Mouse (Mus musculus) lung, postnatal 0 days (tissue): Measurements from ENCODE around the gene Arid5b. TPM values are rescaled to one million over a fixed set of nuclear protein-coding genes. Genes with fewer than 3 reads are reported as not detected.

Source experiments
- ATAC-seq: fragments of 200-750 bp; cut with Nextera tagmentation; 2 replicates; pipeline ENCODE4 v1.8.0; 2017; ENCODE audit warnings: moderate library complexity
- DNase-seq: peaks from one replicate; pipeline ENCODE4 v3.0.0-alpha.2; 2016; ENCODE audit warnings: low spot score
- H3K27ac ChIP-seq: fragments of 300-500 bp; sonication (generic); 2 replicates; pipeline ENCODE4 v1.5.1; 2014; ENCODE audit warnings: antibody characterized with exemption, mild to moderate bottlenecking, low read length, mixed read lengths
- H3K27me3 ChIP-seq: fragments of 300-500 bp; sonication (generic); replicated peaks from 2 replicates; pipeline ENCODE4 v1.6.1; 2014; ENCODE audit warnings: low read length, mixed read lengths; ENCODE audit not compliant: insufficient read depth
- H3K36me3 ChIP-seq: fragments of 300-500 bp; sonication (generic); 2 replicates; pipeline ENCODE4 v1.6.1; 2014; ENCODE audit warnings: low read length, mixed read lengths; ENCODE audit not compliant: insufficient read depth
- H3K4me1 ChIP-seq: fragments of 300-500 bp; sonication (generic); 2 replicates; pipeline ENCODE4 v1.6.1; 2014; ENCODE audit warnings: antibody characterized with exemption, low read depth, low read length, mixed read lengths; ENCODE audit not compliant: insufficient read depth
- H3K4me2 ChIP-seq: fragments of 300-500 bp; sonication (generic); replicated peaks from 2 replicates; pipeline ENCODE4 v1.6.1; 2014; ENCODE audit warnings: low read depth, mild to moderate bottlenecking, low read length, moderate library complexity, mixed read lengths
- H3K4me3 ChIP-seq: fragments of 300-500 bp; sonication (generic); 2 replicates; pipeline ENCODE4 v1.5.1; 2014; ENCODE audit warnings: low read depth, low read length
- H3K9ac ChIP-seq: fragments of 300-500 bp; sonication (generic); replicated peaks from 2 replicates; pipeline ENCODE4 v1.6.1; 2014; ENCODE audit warnings: low read depth, mild to moderate bottlenecking
- H3K9me3 ChIP-seq: fragments of 300-500 bp; sonication (generic); 2 replicates; pipeline ENCODE4 v1.6.1; 2016; ENCODE audit warnings: low read length, mixed read lengths
- CTCF ChIP-seq: IDR thresholded peaks from 2 replicates; pipeline ENCODE4 v1.5.1; 2016; ENCODE audit warnings: antibody characterized with exemption, mild to moderate bottlenecking
- EP300 ChIP-seq: IDR thresholded peaks from 2 replicates; pipeline ENCODE4 v1.6.1; 2016; ENCODE audit warnings: antibody characterized with exemption, mild to moderate bottlenecking, control low read depth
- WGBS: fragments of 180-500 bp; shearing (Covaris S2); extraction: QIAGEN DNeasy Blood & Tissue Kit; methylation state at CpG from one replicate; pipeline ENCODE4 v1.1.7; 2014; 5-methylcytosine and 5-hydroxymethylcytosine counted together
- polyA plus RNA-seq: library from polyadenylated mRNA; unstranded; fragments of >200 nt; fragmentation: Nextera tagmentation; extraction: Ambion mirVana; gene quantifications from 2 replicates; pipeline ENCODE4 v1.2.1, GENCODE M21; 2015

Arid5b gene
- polyA plus RNA-seq, 1 experiment from 2014 or later: 42.8 TPM

GRCm38 (mm10) chr10:68145286-68145950 is 133.1 kb downstream of the Arid5b start:
- Histone ChIP-seq H3K4me3 (no peak overlapping the region), H3K4me2 (no peak overlapping the region), H3K9me3 (no peaks in the 10 kb centered on the region), H3K27me3 (no peaks in the 10 kb centered on the region), H3K4me1 (peaks cover 3% of the 10 kb centered on the region; the same call in 1 of the 2 replicates), H3K27ac (no peak overlapping the region), H3K36me3 (no peaks in the 10 kb centered on the region), H3K9ac (no peak overlapping the region)
- TF ChIP-seq EP300 (no peak), CTCF (no peak)
- 78% methylated on average over 18 of the region's 18 CpGs for WGBS
- ATAC-seq (no peak), DNase-seq (no peak)

- no peak for DNase-seq
- no peak overlapping the region for H3K4me3 ChIP-seq
- 88% methylated on average over 4 of the region's 4 CpGs for whole genome bisulfite sequencing
- no peaks in the 10 kb centered on the region for H3K36me3 ChIP-seq
- no peak for TF ChIP-seq EP300
- TF ChIP-seq CTCF: no peak
- no peak overlapping the region for H3K4me2 ChIP-seq
- ATAC-seq: no peak
- no peaks in the 10 kb centered on the region for H3K27me3 ChIP-seq
- H3K27ac ChIP-seq: no peak overlapping the region
- peaks cover 5% of the 10 kb centered on the region; the same call in 1 of the 2 replicates for H3K4me1 ChIP-seq
- no peaks in the 10 kb centered on the region for H3K9me3 ChIP-seq
- H3K9ac ChIP-seq: no peak overlapping the region
These were observed 136.0 kb downstream of the Arid5b start for GRCm38 (mm10) chr10:68142501-68142900.

GRCm38 (mm10) chr10:68141567-68141966 is 137.0 kb downstream of the Arid5b start:
- no peak overlapping the region for H3K4me2 ChIP-seq
- TF ChIP-seq EP300: no peak
- TF ChIP-seq CTCF: no peak

DNA sequence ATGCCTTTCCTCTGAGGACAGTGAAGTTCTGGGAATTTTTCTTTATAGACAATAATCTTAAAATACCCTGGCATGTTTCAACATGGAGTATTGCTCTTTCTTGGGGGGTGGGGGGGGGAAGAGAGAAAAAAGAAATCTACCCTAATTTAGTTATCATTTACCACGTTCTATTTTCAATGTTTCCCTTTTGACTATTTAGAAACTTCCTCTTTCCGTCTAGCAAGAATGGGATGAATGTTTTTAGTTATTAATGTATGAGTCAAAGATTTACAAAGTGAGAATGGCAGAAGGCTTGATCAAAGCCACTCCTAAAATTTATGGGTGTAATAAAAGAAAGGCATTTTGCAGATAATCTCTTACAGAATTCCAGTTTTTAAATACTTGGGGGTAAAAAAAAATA is 137.7 kb downstream of the Arid5b start:
- no peak for TF ChIP-seq EP300
- no peak for TF ChIP-seq CTCF
- H3K4me2 ChIP-seq: no peak overlapping the region
- DNase-seq (no peak), ATAC-seq (no peak)
- no peak overlapping the region for H3K4me3 ChIP-seq
- no peak overlapping the region for H3K27ac ChIP-seq
- no peak overlapping the region for H3K9ac ChIP-seq
- WGBS: 26% methylated on average over 2 of the region's 2 CpGs
- no peaks in the 10 kb centered on the region for H3K27me3 ChIP-seq
- H3K9me3 ChIP-seq: no peaks in the 10 kb centered on the region
- H3K36me3 ChIP-seq: no peaks in the 10 kb centered on the region
- H3K4me1 ChIP-seq: peaks cover 5% of the 10 kb centered on the region; the same call in 1 of the 2 replicates

More at GRCm38 (mm10) chr10:68141567-68141966, 137.0 kb downstream of the Arid5b start:
- H3K9me3 ChIP-seq: no peaks in the 10 kb centered on the region
- 88% methylated on average over 7 of the region's 7 CpGs for WGBS
- H3K4me3 ChIP-seq: no peak overlapping the region
- DNase-seq: no peak
- no peak overlapping the region for H3K9ac ChIP-seq
- no peak for ATAC-seq
- peaks cover 6% of the 10 kb centered on the region; the same call in 1 of the 2 replicates for H3K4me1 ChIP-seq
- H3K27ac ChIP-seq: no peak overlapping the region
- H3K36me3 ChIP-seq: no peaks in the 10 kb centered on the region
- H3K27me3 ChIP-seq: no peaks in the 10 kb centered on the region

GRCm38 (mm10) chr10:68140306-68140705 is 138.2 kb downstream of the Arid5b start:
- peak; percentile 56 for DNase-seq
- no peaks in the 10 kb centered on the region for H3K9me3 ChIP-seq
- H3K4me1 ChIP-seq: peaks cover 5% of the 10 kb centered on the region; the same call in 1 of the 2 replicates

DNA sequence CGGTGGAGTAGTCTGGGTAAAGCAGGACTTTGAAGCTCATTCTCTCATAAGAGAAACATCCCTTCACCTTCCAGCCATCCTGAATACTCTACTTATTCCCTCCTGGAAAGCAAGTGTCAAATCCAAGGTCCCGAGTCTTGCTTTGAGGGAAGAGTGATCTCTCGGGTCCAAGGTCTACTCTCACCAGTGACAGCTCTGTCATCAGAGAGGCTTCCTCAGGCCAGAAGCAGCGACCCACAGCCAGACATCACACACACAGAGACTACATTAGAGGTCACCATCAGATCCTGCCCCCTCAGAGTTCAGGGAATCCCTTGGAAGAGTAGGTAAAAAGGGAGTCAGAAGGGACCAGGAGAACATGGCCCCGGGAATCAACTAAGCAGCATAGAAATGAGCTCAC is 140.4 kb downstream of the Arid5b start:
- no peak for ATAC-seq
- TF ChIP-seq EP300 (no peak), CTCF (no peak)
- 90% methylated on average over 5 of the region's 5 CpGs for WGBS
- H3K9me3 ChIP-seq: no peaks in the 10 kb centered on the region
- H3K27ac ChIP-seq: 0 out of 2 replicates have a peak overlapping the region, but pooled peaks have one; percentile 12
- H3K4me1 ChIP-seq: peaks cover 10% of the 10 kb centered on the region
- no peaks in the 10 kb centered on the region for H3K27me3 ChIP-seq
- 0 out of 2 replicates have a peak, but pooled peaks cover 4% of the 10 kb centered on the region for H3K36me3 ChIP-seq
- H3K4me2 ChIP-seq: no peak overlapping the region
- no peak overlapping the region for H3K4me3 ChIP-seq
- no peak for DNase-seq
- no peak overlapping the region for H3K9ac ChIP-seq

More at GRCm38 (mm10) chr10:68140306-68140705, 138.2 kb downstream of the Arid5b start:
- Histone ChIP-seq H3K27me3 (no peaks in the 10 kb centered on the region), H3K36me3 (no peaks in the 10 kb centered on the region), H3K27ac (0 out of 2 replicates have a peak overlapping the region, but pooled peaks have one; percentile 28), H3K4me3 (no peak overlapping the region), H3K9ac (no peak overlapping the region), H3K4me2 (no peak overlapping the region)
- WGBS: 45% methylated on average over 6 of the region's 6 CpGs
- TF ChIP-seq CTCF (no peak), EP300 (no peak)
- ATAC-seq: no peak
